Mouse (Mus musculus) midbrain, embryonic 11.5 days (tissue): ENCODE measurements around the gene Ecm1. TPM values are rescaled to one million over a fixed set of nuclear protein-coding genes. Genes with fewer than 3 reads are reported as not detected.

Experiments
- ATAC-seq: fragments of 200-750 bp; cut with Nextera tagmentation; 2 replicates; pipeline ENCODE4 v1.8.0; 2017; ENCODE audit warnings: moderate TSS enrichment, moderate library complexity; ENCODE audit not compliant: low FRiP score
- DNase-seq: peaks from one replicate; pipeline ENCODE4 v3.0.0; 2015; ENCODE audit warnings: low spot score; ENCODE audit errors: missing footprints
- H3K27ac ChIP-seq: fragments of 300-500 bp; sonication (generic); 2 replicates; pipeline ENCODE4 v1.5.1; 2014; ENCODE audit warnings: low read depth, low read length
- H3K27me3 ChIP-seq: fragments of 300-500 bp; sonication (generic); 2 replicates; pipeline ENCODE4 v1.6.1; 2014; ENCODE audit warnings: mild to moderate bottlenecking, low read length, moderate library complexity, mixed read lengths; ENCODE audit not compliant: control insufficient read depth, insufficient read depth
- H3K36me3 ChIP-seq: fragments of 300-500 bp; sonication (generic); 2 replicates; pipeline ENCODE4 v1.6.1; 2014; ENCODE audit warnings: mild to moderate bottlenecking, low read length, moderate library complexity, mixed read lengths; ENCODE audit not compliant: control insufficient read depth, insufficient read depth
- H3K4me1 ChIP-seq: fragments of 300-500 bp; sonication (generic); 2 replicates; pipeline ENCODE4 v1.6.1; 2014; ENCODE audit warnings: low read length; ENCODE audit not compliant: control insufficient read depth, insufficient read depth
- H3K4me2 ChIP-seq: fragments of 300-500 bp; sonication (generic); 2 replicates; pipeline ENCODE4 v1.6.1; 2014; ENCODE audit warnings: mild to moderate bottlenecking, moderate library complexity
- H3K4me3 ChIP-seq: fragments of 300-500 bp; sonication (generic); 2 replicates; pipeline ENCODE4 v1.5.1; 2014; ENCODE audit warnings: low read depth, low read length
- H3K9ac ChIP-seq: fragments of 300-500 bp; sonication (generic); 2 replicates; pipeline ENCODE4 v1.6.1; 2014; ENCODE audit warnings: low read length
- H3K9me3 ChIP-seq: fragments of 300-500 bp; sonication (generic); 2 replicates; pipeline ENCODE4 v1.6.1; 2016; ENCODE audit warnings: low read length; ENCODE audit not compliant: control insufficient read depth
- WGBS: fragments of 180-500 bp; shearing (Covaris S2); extraction: QIAGEN DNeasy Blood & Tissue Kit; methylation state at CpG from one replicate; pipeline ENCODE4 v1.1.7; 2014; 5-methylcytosine and 5-hydroxymethylcytosine counted together
- polyA plus RNA-seq: library from polyadenylated mRNA; unstranded; fragments of >200 nt; fragmentation: Nextera tagmentation; extraction: Ambion mirVana; gene quantifications from 2 replicates; pipeline ENCODE4 v1.2.1, GENCODE M21; 2014

The Ecm1 gene
- 15.4 and 18.0 TPM in 2 replicates for polyA plus RNA-seq

DNA sequence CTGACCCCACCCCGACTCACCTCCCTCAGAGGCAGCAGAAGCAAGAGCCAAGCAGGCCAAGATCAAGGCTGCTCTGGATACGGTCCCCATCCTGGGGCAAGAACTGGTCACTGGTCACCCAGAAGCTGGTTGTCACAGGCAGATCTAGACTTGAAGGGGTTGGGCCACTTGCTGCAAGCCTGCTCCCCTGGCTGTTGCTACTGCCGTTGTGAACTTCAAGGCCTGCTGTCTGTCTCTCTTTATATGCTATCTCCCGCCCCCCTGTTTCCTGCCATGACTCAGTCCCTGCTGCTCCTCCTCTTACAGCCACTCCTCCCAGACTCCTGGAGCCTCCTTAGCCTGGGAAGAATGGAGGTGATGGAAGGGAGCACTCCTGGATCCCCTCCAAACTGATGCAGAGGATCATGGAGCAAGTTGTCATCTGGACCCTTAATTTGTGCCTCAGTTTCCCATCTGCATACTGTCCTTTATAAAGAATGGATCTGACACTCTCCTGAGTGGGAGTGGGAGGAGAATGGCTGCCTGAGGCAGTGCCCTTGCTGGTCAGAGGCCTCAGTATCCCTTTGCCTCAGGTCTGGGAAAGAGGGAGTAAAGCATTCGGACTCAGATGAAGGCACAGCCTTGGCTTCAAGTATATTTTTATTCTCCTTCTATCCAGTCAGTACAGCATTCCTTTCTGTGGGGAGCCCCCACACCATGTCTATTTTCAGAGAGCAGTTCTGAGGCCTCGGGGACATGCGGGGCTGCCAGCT lies at the start of gene Ecm1:
TSS of gene Ecm1 (minus strand) at position 217 of the 752 bp plus-strand sequence.
- no peaks in the 10 kb centered on the region for H3K27me3 ChIP-seq
- WGBS, result 81% methylated on average over 7 of the region's 7 CpGs
- no peak for DNase-seq
- H3K9me3 ChIP-seq, result no peaks in the 10 kb centered on the region
- no peak within 1 kb of the TSS for H3K4me3 ChIP-seq
- no peak within 1 kb of the TSS; the same call in 1 of the 2 replicates for H3K9ac ChIP-seq
- no peak for ATAC-seq
- H3K4me1 ChIP-seq, result no peaks in the 10 kb centered on the region
- peaks cover 11% of the 10 kb centered on the region; the same call in 1 of the 2 replicates for H3K36me3 ChIP-seq
- H3K27ac ChIP-seq, result 0 out of 2 replicates have a peak within 1 kb of the TSS, but pooled peaks have one; percentile 20
- H3K4me2 ChIP-seq, result no peak within 1 kb of the TSS

GRCm38 (mm10) chr3:95785501-95785900 lies 46.1 kb upstream of the Ecm1 start:
- no peak overlapping the region for H3K4me2 ChIP-seq
- 91% methylated on average over 4 of the region's 4 CpGs for WGBS

DNA sequence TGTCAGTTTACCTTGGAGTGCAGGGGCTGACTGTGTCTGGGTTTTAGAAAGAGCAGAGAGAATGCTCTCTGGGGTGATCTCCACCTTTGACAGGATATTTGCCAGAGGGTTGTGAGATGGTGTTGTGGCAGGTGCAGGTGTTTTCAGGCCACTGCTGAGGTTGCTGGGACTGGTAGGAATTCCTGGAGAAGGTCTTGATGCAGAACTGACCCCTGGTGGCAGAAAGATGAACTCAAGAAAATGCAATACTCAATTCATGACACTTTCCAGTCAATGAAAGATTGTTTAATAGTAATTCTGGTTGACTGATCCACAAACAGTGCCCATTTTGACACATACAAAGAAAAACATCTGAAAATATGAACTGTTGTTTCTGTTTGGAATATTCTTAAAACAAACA lies 32.6 kb upstream of the Ecm1 start:
- Histone ChIP-seq H3K27ac (no peak overlapping the region), H3K4me3 (no peak overlapping the region), H3K9ac (no peak overlapping the region), H3K9me3 (no peaks in the 10 kb centered on the region), H3K4me1 (no peaks in the 10 kb centered on the region), H3K27me3 (no peaks in the 10 kb centered on the region), H3K4me2 (no peak overlapping the region), H3K36me3 (peaks cover 12% of the 10 kb centered on the region)
- ATAC-seq, result no peak
- peak; percentile 79 for DNase-seq

More at GRCm38 (mm10) chr3:95785501-95785900, 46.1 kb upstream of the Ecm1 start:
- peak; percentile 37 for DNase-seq
- no peaks in the 10 kb centered on the region for H3K4me1 ChIP-seq
- H3K9ac ChIP-seq, result no peak overlapping the region
- H3K27ac ChIP-seq, result no peak overlapping the region
- H3K9me3 ChIP-seq, result no peaks in the 10 kb centered on the region
- no peaks in the 10 kb centered on the region for H3K27me3 ChIP-seq
- ATAC-seq, result no peak
- no peak overlapping the region for H3K4me3 ChIP-seq
- H3K36me3 ChIP-seq, result peaks cover 10% of the 10 kb centered on the region

- no peak overlapping the region for H3K4me3 ChIP-seq
- H3K36me3 ChIP-seq, result peaks cover 17% of the 10 kb centered on the region
- WGBS, result 93% methylated on average over 10 of the region's 10 CpGs
- no peak for DNase-seq
- no peaks in the 10 kb centered on the region for H3K27me3 ChIP-seq
- H3K9me3 ChIP-seq, result no peaks in the 10 kb centered on the region
- no peak overlapping the region for H3K27ac ChIP-seq
- H3K9ac ChIP-seq, result no peak overlapping the region
- H3K4me2 ChIP-seq, result no peak overlapping the region
- H3K4me1 ChIP-seq, result no peaks in the 10 kb centered on the region; the same call in 1 of the 2 replicates
- ATAC-seq, result no peak
These were observed 26.2 kb upstream of the Ecm1 start for GRCm38 (mm10) chr3:95765534-95765933.

GRCm38 (mm10) chr3:95763811-95764210 lies 24.4 kb upstream of the Ecm1 start:
- Histone ChIP-seq H3K27ac (no peak overlapping the region), H3K4me2 (no peak overlapping the region), H3K9me3 (no peaks in the 10 kb centered on the region), H3K4me3 (no peak overlapping the region), H3K27me3 (no peaks in the 10 kb centered on the region), H3K4me1 (no peaks in the 10 kb centered on the region; the same call in 1 of the 2 replicates), H3K9ac (no peak overlapping the region), H3K36me3 (peaks cover 17% of the 10 kb centered on the region)
- DNase-seq, result peak; percentile 68
- no peak for ATAC-seq
- 84% methylated on average over 10 of the region's 10 CpGs for WGBS

DNA sequence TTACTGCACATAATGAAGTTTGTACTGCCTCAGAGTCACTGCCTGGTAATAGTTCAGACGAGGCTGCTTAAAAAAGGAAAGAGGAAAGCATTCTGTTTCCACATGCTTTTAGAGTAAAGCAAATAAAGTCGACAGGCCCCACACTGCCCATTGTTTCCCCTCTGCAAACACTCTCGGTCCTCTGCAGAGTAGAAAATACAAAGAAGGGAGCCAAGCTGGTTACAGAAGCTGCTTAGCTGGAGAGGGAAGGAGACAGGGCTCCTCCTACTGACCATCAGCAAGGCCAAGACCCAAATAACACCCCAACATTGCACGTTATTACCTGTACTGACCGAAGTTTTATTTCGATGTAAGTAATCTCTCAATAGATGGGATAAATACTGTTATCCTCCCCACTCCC lies 23.6 kb upstream of the Ecm1 start:
- Histone ChIP-seq H3K27ac (no peak overlapping the region), H3K4me1 (no peaks in the 10 kb centered on the region; the same call in 1 of the 2 replicates), H3K27me3 (no peaks in the 10 kb centered on the region), H3K9ac (no peak overlapping the region), H3K9me3 (no peaks in the 10 kb centered on the region), H3K4me2 (no peak overlapping the region), H3K36me3 (peaks cover 17% of the 10 kb centered on the region), H3K4me3 (no peak overlapping the region)
- peak; percentile 69 for DNase-seq
- ATAC-seq, result 0 out of 2 replicates have a peak, but pooled peaks have one; percentile 33
- 45% methylated on average over 6 of the region's 6 CpGs for WGBS

GRCm38 (mm10) chr3:95761771-95762170 lies 22.4 kb upstream of the Ecm1 start:
- Histone ChIP-seq H3K9ac (no peak overlapping the region), H3K4me1 (no peaks in the 10 kb centered on the region; the same call in 1 of the 2 replicates), H3K9me3 (no peaks in the 10 kb centered on the region), H3K27ac (no peak overlapping the region), H3K4me3 (no peak overlapping the region), H3K36me3 (peaks cover 17% of the 10 kb centered on the region), H3K4me2 (no peak overlapping the region), H3K27me3 (no peaks in the 10 kb centered on the region)
- DNase-seq (no peak), ATAC-seq (no peak)
- WGBS, result 63% methylated on average over 4 of the region's 4 CpGs

DNA sequence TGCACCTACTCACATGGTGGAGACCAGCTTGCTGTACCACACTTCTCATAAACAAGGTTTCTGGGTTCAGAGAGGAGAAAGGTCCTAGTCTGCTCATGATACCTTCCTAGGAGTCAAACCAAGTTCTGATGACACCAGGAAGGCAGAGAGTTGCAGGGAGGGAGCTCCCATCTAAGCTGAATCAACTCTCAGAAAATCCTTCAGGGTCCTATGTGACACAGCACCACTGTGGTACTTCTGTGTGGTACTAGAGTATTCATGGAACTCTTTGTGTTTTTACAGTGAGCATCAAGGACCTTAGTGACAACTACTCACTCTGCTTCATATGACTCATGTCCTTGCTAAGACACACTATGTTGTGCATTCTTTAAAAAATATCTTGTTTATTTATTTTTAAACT lies 21.3 kb upstream of the Ecm1 start:
- no peak overlapping the region for H3K27ac ChIP-seq

GRCm38 (mm10) chr3:95760106-95760505 lies 20.7 kb upstream of the Ecm1 start, which contains the start of gene Tars2:
TSS of gene Tars2 (minus strand) at chr3:95760206.
- no peak within 1 kb of the TSS for H3K4me2 ChIP-seq
- 91% methylated on average over 6 of the region's 6 CpGs for WGBS
- no peaks in the 10 kb centered on the region; the same call in 1 of the 2 replicates for H3K4me1 ChIP-seq
- DNase-seq (no peak), ATAC-seq (no peak)
- H3K27ac ChIP-seq, result no peak within 1 kb of the TSS
- peaks cover 10% of the 10 kb centered on the region for H3K36me3 ChIP-seq
- no peak within 1 kb of the TSS for H3K9ac ChIP-seq
- H3K27me3 ChIP-seq, result no peaks in the 10 kb centered on the region
- H3K9me3 ChIP-seq, result no peaks in the 10 kb centered on the region
- no peak within 1 kb of the TSS for H3K4me3 ChIP-seq

More for the DNA sequence above, 21.3 kb upstream of the Ecm1 start:
- DNase-seq (no peak), ATAC-seq (no peak)
- no peaks in the 10 kb centered on the region for H3K9me3 ChIP-seq
- H3K27me3 ChIP-seq, result no peaks in the 10 kb centered on the region
- H3K9ac ChIP-seq, result no peak overlapping the region
- H3K4me2 ChIP-seq, result no peak overlapping the region
- peaks cover 14% of the 10 kb centered on the region for H3K36me3 ChIP-seq
- H3K4me1 ChIP-seq, result no peaks in the 10 kb centered on the region; the same call in 1 of the 2 replicates
- no peak overlapping the region for H3K4me3 ChIP-seq
